Mouse (Mus musculus) MEL (cell line): ENCODE data around the gene Spon2.

Experiments
- CHD2 ChIP-seq: IDR thresholded peaks from 2 replicates; pipeline ENCODE4 v1.6.1; 2011; ENCODE audit warnings: low read length, improper control_type of control experiment
- CTCF ChIP-seq, 3 experiments: IDR thresholded peaks in 2 of 3; conservative IDR thresholded peaks in 1 of 3; 2 replicates each; pipeline ENCODE4 v1.5.1; 2011 to 2012; ENCODE audit warnings: low read length in 3 of 3, low read depth in 2 of 3, mild to moderate bottlenecking in 2 of 3, improper control_type of control experiment in 1 of 3, inconsistent platforms in 1 of 3, mixed read lengths in 1 of 3, moderate library complexity in 1 of 3; ENCODE audit not compliant: control insufficient read depth in 1 of 3, insufficient read depth in 1 of 3, poor library complexity in 1 of 3, severe bottlenecking in 1 of 3
- E2F4 ChIP-seq: IDR thresholded peaks from 2 replicates; pipeline ENCODE4 v1.6.1; 2011; ENCODE audit warnings: low read depth, low read length, improper control_type of control experiment, borderline replicate concordance
- EP300 ChIP-seq, 2 experiments: IDR thresholded peaks; 2 replicates each; pipeline ENCODE4 v1.6.1; 2011; ENCODE audit warnings: improper control_type of control experiment in 2 of 2, low read length in 2 of 2, low read depth in 1 of 2, mild to moderate bottlenecking in 1 of 2
- GATA1 ChIP-seq: IDR thresholded peaks from 2 replicates; pipeline ENCODE4 v1.6.1; 2011; ENCODE audit warnings: low read depth, low read length, improper control_type of control experiment
- HCFC1 ChIP-seq: IDR thresholded peaks from 2 replicates; pipeline ENCODE4 v1.6.1; 2012; ENCODE audit warnings: low read depth, mild to moderate bottlenecking, inconsistent platforms, low read length, improper control_type of control experiment, moderate library complexity
- JUND ChIP-seq: IDR thresholded peaks from 2 replicates; pipeline ENCODE4 v1.6.1; 2011; ENCODE audit warnings: low read depth, mild to moderate bottlenecking, improper control_type of control experiment, low read length
- MAZ ChIP-seq: IDR thresholded peaks from 2 replicates; pipeline ENCODE4 v1.6.1; 2012; ENCODE audit warnings: low read depth, mild to moderate bottlenecking, inconsistent platforms, low read length, improper control_type of control experiment
- MEF2A ChIP-seq: IDR thresholded peaks from 2 replicates; pipeline ENCODE4 v1.6.1; 2014; ENCODE audit warnings: low read depth, mild to moderate bottlenecking, inconsistent platforms, low read length, improper control_type of control experiment; ENCODE audit not compliant: poor library complexity, insufficient replicate concordance, severe bottlenecking; ENCODE audit errors: extremely low read depth
- MYC ChIP-seq: IDR thresholded peaks from 2 replicates; pipeline ENCODE4 v1.6.1; 2011; ENCODE audit warnings: low read depth, mild to moderate bottlenecking, low read length, improper control_type of control experiment, moderate library complexity
- POLR2A ChIP-seq, 2 experiments: IDR thresholded peaks; 2 replicates each; pipeline ENCODE4 v1.6.1; 2011 to 2012; ENCODE audit warnings: low read length in 2 of 2, mild to moderate bottlenecking in 2 of 2, control low read depth in 1 of 2, improper control_type of control experiment in 1 of 2, low read depth in 1 of 2, moderate library complexity in 1 of 2; ENCODE audit not compliant: control insufficient read depth in 1 of 2, insufficient read depth in 1 of 2, poor library complexity in 1 of 2
- SMC3 ChIP-seq: IDR thresholded peaks from 2 replicates; pipeline ENCODE4 v1.6.1; 2011; ENCODE audit warnings: low read depth, low read length, improper control_type of control experiment
- USF1 ChIP-seq: IDR thresholded peaks from 2 replicates; pipeline ENCODE4 v1.6.1; 2014; ENCODE audit warnings: low read depth, mild to moderate bottlenecking, inconsistent platforms, low read length, improper control_type of control experiment, moderate library complexity
- ZNF384 ChIP-seq: IDR thresholded peaks from 2 replicates; pipeline ENCODE4 v1.6.1; 2012; ENCODE audit warnings: low read depth, mild to moderate bottlenecking, inconsistent platforms, low read length, improper control_type of control experiment

DNA sequence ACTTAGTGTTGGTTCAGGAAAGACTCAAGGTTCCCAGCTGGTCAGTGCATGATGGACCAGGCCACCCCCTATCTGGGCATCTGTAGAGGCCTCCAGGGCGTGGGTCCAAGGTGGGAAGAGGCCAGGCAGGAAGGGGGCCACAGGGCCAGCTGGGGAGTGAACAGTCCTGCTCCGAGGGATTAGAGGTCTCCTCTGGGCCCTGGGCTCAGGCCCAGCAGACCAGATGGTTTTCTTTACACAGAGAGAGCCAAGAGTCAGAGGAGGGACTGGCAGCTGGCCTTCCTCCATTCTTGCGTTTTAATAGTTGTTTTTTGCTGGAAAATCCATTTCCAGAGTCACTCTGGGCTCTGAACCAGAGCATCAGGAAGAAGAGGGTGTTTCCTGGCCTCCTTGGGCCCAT lies 27.4 kb upstream of the Spon2 start:
- TF ChIP-seq CTCF (IDR thresholded peaks at IDR 0.05 in 2 of 3, conservative IDR thresholded peaks at IDR 0.05 in 1 of 3; ENCODE audit: control insufficient read depth in 1 of 3, insufficient read depth in 1 of 3, low read depth in 2 of 3, low read length in 3 of 3, poor library complexity in 1 of 3, severe bottlenecking in 1 of 3) = no peak
- no peak for TF ChIP-seq MAZ
- TF ChIP-seq GATA1 = no peak
- TF ChIP-seq USF1 = no peak
- no peak for TF ChIP-seq CHD2
- TF ChIP-seq MYC = no peak
- TF ChIP-seq HCFC1 = no peak
- TF ChIP-seq EP300 (IDR thresholded peaks at IDR 0.05; ENCODE audit: low read depth in 1 of 2, low read length in 2 of 2) = no peak
- TF ChIP-seq E2F4 = no peak
- TF ChIP-seq POLR2A (IDR thresholded peaks at IDR 0.05; ENCODE audit: control insufficient read depth in 1 of 2, insufficient read depth in 1 of 2, low read depth in 1 of 2, low read length in 2 of 2, poor library complexity in 1 of 2) = no peak
- TF ChIP-seq MEF2A = no peak
- TF ChIP-seq JUND = no peak
- TF ChIP-seq SMC3 = no peak
- no peak for TF ChIP-seq ZNF384
